ENCODE assay signal across 9 mouse cellular contexts in genomic region chr4:100994442-100995255, GRCm38 (mm10). TPM values are rescaled to one million over a fixed set of nuclear protein-coding genes. Genes with fewer than 3 reads are reported as not detected.
DNase-seq lines count a peak whose midpoint lies in the region; ATAC-seq and TF ChIP-seq lines count a peak whose summit lies in the region.
"Had no signal": no experiment of that assay in that cellular context is flagged by ENCODE, and none has a peak within 500 bp of the region (broad histone marks: within the 10 kb centered on the region; RNA-seq: fewer than 3 reads in every experiment).

No protein-coding gene starts in this region.

- TF ChIP-seq POLR2A in brain, embryonic 14.5 days (IDR thresholded peaks at IDR 0.05; ENCODE audit: borderline replicate concordance, extremely low read depth, insufficient read depth, insufficient read length, poor library complexity, severe bottlenecking): no peak

- no peak overlapping the region for H3K4me3 ChIP-seq in hindbrain, embryonic 10.5 days
- no peak overlapping the region for H3K4me3 ChIP-seq in hindbrain, postnatal 0 days (ENCODE audit: low read length)
- no peak overlapping the region for H3K4me3 ChIP-seq in hindbrain, embryonic 14.5 days (replicated peaks; ENCODE audit: low read length)
- H3K4me3 ChIP-seq in midbrain, embryonic 16.5 days (ENCODE audit: low read depth, low read length): no peak overlapping the region
- H3K4me3 ChIP-seq: layer of hippocampus, adult 2 months had no signal

- WGBS in hindbrain, embryonic 10.5 days: 66% methylated on average over 18 of the region's 18 CpGs
- 38% methylated on average over 18 of the region's 18 CpGs for WGBS in hindbrain, postnatal 0 days
- 46% methylated on average over 18 of the region's 18 CpGs for WGBS in hindbrain, embryonic 14.5 days
- WGBS in midbrain, embryonic 16.5 days: 38% methylated on average over 18 of the region's 18 CpGs

- no peaks in the 10 kb centered on the region for H3K9me3 ChIP-seq in hindbrain, embryonic 10.5 days
- no peaks in the 10 kb centered on the region for H3K9me3 ChIP-seq in hindbrain, postnatal 0 days (ENCODE audit: low read length)
- no peaks in the 10 kb centered on the region for H3K9me3 ChIP-seq in hindbrain, embryonic 14.5 days (ENCODE audit: control insufficient read depth, low read length)
- H3K9me3 ChIP-seq in midbrain, embryonic 16.5 days (replicated peaks; ENCODE audit: control insufficient read depth, low read length, poor library complexity, severe bottlenecking): no peaks in the 10 kb centered on the region

- H3K27ac ChIP-seq in hindbrain, embryonic 10.5 days: peak overlapping the region; percentile 23; the same call in 1 of the 2 replicates
- H3K27ac ChIP-seq in hindbrain, postnatal 0 days: no peak overlapping the region
- H3K27ac ChIP-seq in hindbrain, embryonic 14.5 days: no peak overlapping the region
- H3K27ac ChIP-seq in midbrain, embryonic 16.5 days (ENCODE audit: low read length): no peak overlapping the region

- H3K27me3 ChIP-seq in hindbrain, embryonic 10.5 days (ENCODE audit: insufficient read depth, poor library complexity, severe bottlenecking): no peaks in the 10 kb centered on the region
- H3K27me3 ChIP-seq in hindbrain, postnatal 0 days (ENCODE audit: insufficient read depth, low read length): no peaks in the 10 kb centered on the region
- H3K27me3 ChIP-seq in hindbrain, embryonic 14.5 days (ENCODE audit: control insufficient read depth, insufficient read depth, low read length): no peaks in the 10 kb centered on the region
- H3K27me3 ChIP-seq in midbrain, embryonic 16.5 days (ENCODE audit: control insufficient read depth, insufficient read depth, low read depth, low read length): no peaks in the 10 kb centered on the region

- H3K36me3 ChIP-seq in hindbrain, embryonic 10.5 days: peaks cover 90% of the 10 kb centered on the region
- H3K36me3 ChIP-seq in hindbrain, postnatal 0 days (ENCODE audit: insufficient read depth, low read length): peaks cover 3% of the 10 kb centered on the region; the same call in 1 of the 2 replicates
- peaks cover 18% of the 10 kb centered on the region for H3K36me3 ChIP-seq in hindbrain, embryonic 14.5 days (replicated peaks; ENCODE audit: control insufficient read depth, insufficient read depth)
- H3K36me3 ChIP-seq in midbrain, embryonic 16.5 days (ENCODE audit: control insufficient read depth, insufficient read depth, low read length): 0 out of 2 replicates have a peak, but pooled peaks cover 3% of the 10 kb centered on the region

- no peak for ATAC-seq in hindbrain, postnatal 0 days
- ATAC-seq in hindbrain, embryonic 14.5 days (ENCODE audit: low FRiP score): peak; percentile 29; the same call in 1 of the 2 replicates
- ATAC-seq in midbrain, embryonic 16.5 days: peak; percentile 16; the same call in 1 of the 2 replicates
- no peak for ATAC-seq in activated CD4-positive, CD25-positive, alpha-beta regulatory T cell, adult 4 months

- peaks cover 51% of the 10 kb centered on the region for H3K4me1 ChIP-seq in hindbrain, embryonic 10.5 days (replicated peaks)
- no peaks in the 10 kb centered on the region; the same call in 1 of the 2 replicates for H3K4me1 ChIP-seq in hindbrain, postnatal 0 days (ENCODE audit: insufficient read depth, low read length)
- peaks cover 18% of the 10 kb centered on the region for H3K4me1 ChIP-seq in hindbrain, embryonic 14.5 days (replicated peaks; ENCODE audit: control insufficient read depth, insufficient read depth, low read length)
- peaks cover 45% of the 10 kb centered on the region for H3K4me1 ChIP-seq in midbrain, embryonic 16.5 days (ENCODE audit: control insufficient read depth, insufficient read depth, low read length)

- H3K9ac ChIP-seq in hindbrain, postnatal 0 days (replicated peaks; ENCODE audit: low read length): no peak overlapping the region
- H3K9ac ChIP-seq in hindbrain, embryonic 14.5 days: no peak overlapping the region
- H3K9ac ChIP-seq in midbrain, embryonic 16.5 days (ENCODE audit: low read depth, low read length): no peak overlapping the region

- TF ChIP-seq CTCF in hindbrain, postnatal 0 days (IDR thresholded peaks at IDR 0.05; ENCODE audit: low read depth): no peak
- no peak for TF ChIP-seq CTCF in brain, embryonic 14.5 days (IDR thresholded peaks at IDR 0.05; ENCODE audit: borderline replicate concordance, extremely low read depth, insufficient read depth, insufficient read length)

- DNase-seq in hindbrain, embryonic 10.5 days (ENCODE audit: low spot score): no peak
- no peak for DNase-seq in hindbrain, postnatal 0 days (ENCODE audit: low spot score)
- peak; percentile 46 for DNase-seq in brain, embryonic 14.5 days (ENCODE audit: low read depth)
- no peak for DNase-seq in hindbrain, embryonic 14.5 days (ENCODE audit: low spot score)
- DNase-seq in testis, postnatal 10 days (ENCODE audit: low spot score): no peak
- no peak for DNase-seq in frontal cortex, adult 2 months (ENCODE audit: extremely low spot score in 1 of 2, low spot score in 1 of 2)

- no peak overlapping the region for H3K4me2 ChIP-seq in hindbrain, postnatal 0 days (ENCODE audit: low read depth, low read length)
- no peak overlapping the region for H3K4me2 ChIP-seq in hindbrain, embryonic 14.5 days (replicated peaks)
- no peak overlapping the region for H3K4me2 ChIP-seq in midbrain, embryonic 16.5 days (ENCODE audit: low read length)

RNA-seq across cellular contexts. Expression of gene Gm10577, which starts 25.8 kb away (rescaled TPM):
- polyA plus RNA-seq in hindbrain, embryonic 10.5 days (2016; fragmentation: Nextera tagmentation; extraction: Ambion mirVana): not detected in 2 replicates
- not detected in 2 replicates for total RNA-seq in hindbrain, postnatal 0 days (2014; rRNA removed)
- not detected in 2 replicates for polyA plus RNA-seq in hindbrain, postnatal 0 days (2015; fragmentation: Nextera tagmentation; extraction: Ambion mirVana)
- not detected in 2 replicates for polyA plus RNA-seq in brain, embryonic 14.5 days (2012; rRNA removed)
- polyA plus RNA-seq in hindbrain, embryonic 14.5 days (2014; fragmentation: Nextera tagmentation; extraction: Ambion mirVana): not detected in 2 replicates
- not detected in 2 replicates for polyA plus RNA-seq in midbrain, embryonic 16.5 days (2015; fragmentation: Nextera tagmentation; extraction: Ambion mirVana)
- not detected for polyA plus RNA-seq in activated CD4-positive, CD25-positive, alpha-beta regulatory T cell, adult 4 months (2017; shearing (Covaris generic))
- not detected in 2 replicates for polyA plus RNA-seq in frontal cortex, adult 2 months (2012; rRNA removed)
- total RNA-seq: layer of hippocampus, adult 2 months had no signal

Comparison
In these comparisons a context has a peak if more than half of its experiments do, and no peak if none do; other contexts are left out.
1. ATAC-seq: peak in hindbrain, embryonic 14.5 days (single experiment) and midbrain, embryonic 16.5 days (single experiment); none in hindbrain, postnatal 0 days (single experiment) and activated CD4-positive, CD25-positive, alpha-beta regulatory T cell, adult 4 months (single experiment).